Mouse (Mus musculus) testis, postnatal 14 days (tissue): ENCODE data around the gene Ninj2.

Experiments
- DNase-seq: peaks from one replicate; pipeline ENCODE4 v3.0.0; 2021; ENCODE audit warnings: low spot score

Ninj2 gene

GRCm38 (mm10) chr6:120199638-120200394 lies 106.7 kb downstream of the Ninj2 start:
- DNase-seq = no peak

- no peak for DNase-seq
These were observed 108.8 kb downstream of the Ninj2 start for GRCm38 (mm10) chr6:120201956-120202355.

GRCm38 (mm10) chr6:120202406-120202805 lies 109.3 kb downstream of the Ninj2 start:
- DNase-seq = no peak

- DNase-seq = no peak
These were observed 113.4 kb downstream of the Ninj2 start for GRCm38 (mm10) chr6:120206586-120206985.

GRCm38 (mm10) chr6:120211536-120211935 lies 118.4 kb downstream of the Ninj2 start:
- no peak for DNase-seq

- no peak for DNase-seq
These were observed 123.6 kb downstream of the Ninj2 start for GRCm38 (mm10) chr6:120216702-120217101.

- no peak for DNase-seq
These were observed 126.1 kb downstream of the Ninj2 start for GRCm38 (mm10) chr6:120219281-120219680.

GRCm38 (mm10) chr6:120222669-120223068 lies 129.5 kb downstream of the Ninj2 start:
- peak; percentile 33 for DNase-seq

GRCm38 (mm10) chr6:120225355-120225754 lies 132.2 kb downstream of the Ninj2 start:
- DNase-seq = no peak

- DNase-seq = no peak
These were observed 133.9 kb downstream of the Ninj2 start for GRCm38 (mm10) chr6:120227068-120227467.

- DNase-seq = no peak
These were observed 136.7 kb downstream of the Ninj2 start for GRCm38 (mm10) chr6:120229806-120230205.

GRCm38 (mm10) chr6:120230441-120230840 lies 137.3 kb downstream of the Ninj2 start:
- no peak for DNase-seq

- no peak for DNase-seq
These were observed 139.7 kb downstream of the Ninj2 start for GRCm38 (mm10) chr6:120232885-120233284.

GRCm38 (mm10) chr6:120235874-120236273 lies 142.7 kb downstream of the Ninj2 start:
- no peak for DNase-seq

GRCm38 (mm10) chr6:120240461-120240860 lies 147.3 kb downstream of the Ninj2 start:
- DNase-seq = no peak

GRCm38 (mm10) chr6:120241453-120241852 lies 148.3 kb downstream of the Ninj2 start:
- DNase-seq = no peak

GRCm38 (mm10) chr6:120242530-120242929 lies 149.4 kb downstream of the Ninj2 start:
- no peak for DNase-seq

- no peak for DNase-seq
These were observed 150.1 kb downstream of the Ninj2 start for GRCm38 (mm10) chr6:120243250-120243649.

GRCm38 (mm10) chr6:120246676-120247075 lies 153.5 kb downstream of the Ninj2 start:
- DNase-seq = no peak

- DNase-seq = no peak
These were observed 156.7 kb downstream of the Ninj2 start for GRCm38 (mm10) chr6:120249831-120250230.
